Mouse (Mus musculus) adrenal gland, adult (tissue): ENCODE data around the gene Lrrc3c.
"Not testable (repeated sequence)": the region's sequence is repeated elsewhere in the genome, so short reads cannot be mapped to it uniquely, and the experiment has no call there.

Source experiments
- DNase-seq, 2 experiments: peaks; one replicate each; pipeline ENCODE4 v3.0.0; 2022 to 2023; ENCODE audit warnings: low spot score in 1 of 2; ENCODE audit not compliant: inconsistent age in 2 of 2

Gene Lrrc3c

GRCm38 (mm10) chr11:98586087-98586891 lies 11.8 kb upstream of the Lrrc3c start:
- peak in 1 of 2 experiments; percentile 79 for DNase-seq

- peak; percentile 98 to 99 for DNase-seq
Measured at GRCm38 (mm10) chr11:98586892-98587563, 11.1 kb upstream of the Lrrc3c start, which contains the start of gene Ormdl3. Ormdl3 (minus strand) TSS chr11:98587368.

DNA sequence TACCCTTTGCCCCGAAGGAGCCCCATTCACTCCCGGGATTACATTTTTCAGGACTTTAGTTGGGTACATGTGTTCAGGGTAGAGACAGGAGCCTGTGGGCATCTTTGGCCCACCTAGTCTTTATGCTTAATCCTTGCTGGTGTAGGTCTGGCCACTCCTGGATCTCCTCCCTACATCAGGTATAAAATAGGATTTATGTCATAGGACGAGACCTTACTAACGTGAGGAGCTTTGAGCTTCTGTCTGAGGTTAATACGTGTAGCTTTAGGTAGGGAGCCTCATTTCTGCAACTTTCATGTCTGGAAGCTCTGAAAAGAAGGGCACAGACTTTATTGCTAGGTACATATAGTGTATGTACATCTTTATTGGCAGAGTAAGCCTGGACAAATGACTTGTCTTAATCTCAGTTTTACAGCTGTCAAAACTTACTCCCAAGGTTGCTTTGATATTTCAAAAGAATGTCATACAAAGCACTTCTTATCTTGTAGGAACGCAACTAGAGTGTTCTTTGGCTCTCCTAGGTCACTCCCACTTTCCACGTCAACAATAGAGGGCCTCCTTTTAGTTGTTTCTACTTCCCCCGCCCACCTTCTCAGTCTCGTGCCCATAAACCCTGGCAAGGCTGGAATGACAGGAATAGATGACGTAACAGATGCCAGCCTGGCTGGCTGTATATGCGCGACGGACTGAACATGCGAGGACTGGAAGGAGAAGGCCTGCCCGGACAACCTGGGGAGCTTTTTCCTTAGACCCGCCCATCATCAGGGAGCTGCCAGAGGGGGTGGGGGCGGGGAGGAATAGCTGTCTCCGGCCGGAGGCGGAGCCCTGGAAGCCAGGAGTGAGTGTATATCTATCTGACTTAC lies 10.2 kb upstream of the Lrrc3c start:
- peak; percentile 88 to 97 for DNase-seq

DNA sequence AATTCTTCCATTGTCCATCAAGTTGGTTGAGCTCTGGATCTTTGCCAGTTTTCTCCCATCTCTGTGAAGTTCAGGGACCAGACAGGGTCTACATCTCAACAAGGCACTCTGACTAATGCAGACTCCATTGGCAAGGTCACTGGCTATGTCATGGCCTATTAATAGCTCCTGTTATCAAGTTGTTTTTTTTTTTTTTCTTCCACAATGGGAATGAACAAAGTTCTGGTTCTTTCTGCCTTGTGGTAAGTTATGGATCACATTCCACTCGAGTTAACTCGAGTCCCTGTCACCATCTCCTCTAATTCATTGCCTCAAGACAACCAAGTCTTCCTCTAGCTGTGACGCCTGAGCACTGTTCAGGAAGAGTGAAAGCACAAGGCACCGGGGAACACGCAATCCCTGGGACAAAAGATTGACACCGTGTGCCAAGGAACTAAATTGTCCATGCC lies 9.2 kb upstream of the Lrrc3c start:
- DNase-seq, result peak; percentile 68 to 90

DNA sequence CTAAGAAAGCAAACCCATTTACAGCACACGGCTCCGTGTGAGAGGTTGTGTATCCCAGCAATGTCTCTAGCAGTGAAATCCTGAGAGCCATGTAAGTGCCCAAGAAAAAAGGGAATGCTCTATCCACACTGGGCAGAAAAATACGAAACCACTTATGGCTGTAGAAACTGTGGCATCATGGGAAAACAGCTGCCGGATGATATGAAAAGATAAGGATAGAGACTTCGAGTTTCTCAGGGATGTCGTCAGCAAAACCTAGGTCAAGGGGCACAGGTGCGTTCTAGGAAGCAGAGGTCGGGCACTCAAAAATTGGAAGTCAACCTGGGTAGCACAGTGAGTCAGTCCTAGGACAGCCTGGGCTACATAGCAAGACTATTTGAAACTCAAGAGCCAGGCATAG lies 8.8 kb upstream of the Lrrc3c start:
- no peak for DNase-seq

DNA sequence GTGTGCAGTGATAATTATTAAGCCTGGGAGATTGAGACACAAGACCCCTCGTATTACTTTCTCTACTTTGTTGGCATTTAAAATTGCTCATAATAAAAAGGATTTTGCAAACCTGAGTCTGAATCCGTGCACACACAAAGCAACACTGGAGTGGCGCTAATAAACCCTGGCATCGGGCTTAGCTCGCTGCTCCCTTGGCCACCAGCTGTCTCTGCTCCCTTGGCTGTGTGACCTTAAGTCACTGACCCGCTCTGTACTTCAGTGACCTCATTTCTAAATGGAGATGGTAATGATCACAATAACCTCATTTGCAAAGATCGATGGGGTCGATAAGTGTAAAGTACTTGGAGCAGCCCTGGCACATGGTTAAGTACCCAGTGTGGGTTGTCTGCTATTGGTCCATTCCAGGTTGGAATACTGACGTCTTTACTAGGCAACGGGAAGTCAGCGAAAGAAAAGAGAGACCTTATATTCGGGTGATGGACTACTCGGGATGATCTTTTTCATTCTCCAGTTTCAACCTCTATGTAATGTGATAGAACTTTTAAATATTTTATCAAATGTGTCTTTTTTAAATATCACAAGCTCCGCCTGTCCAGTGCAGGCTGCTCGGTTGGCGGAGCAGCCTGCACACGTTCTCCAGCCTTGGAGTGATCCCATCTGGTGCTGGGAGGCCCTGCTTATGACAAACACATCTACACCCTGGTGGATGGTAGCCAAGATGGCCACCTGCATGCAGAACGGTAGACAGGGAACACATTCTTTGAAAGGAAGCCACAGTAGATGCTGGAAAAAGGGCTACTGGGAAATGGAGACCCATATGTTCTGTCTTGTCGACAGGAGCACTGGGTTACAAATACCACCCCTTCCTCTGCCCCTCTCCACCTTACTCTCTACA lies 7.3 kb upstream of the Lrrc3c start:
- no peak for DNase-seq

GRCm38 (mm10) chr11:98595021-98595420 lies 3.1 kb upstream of the Lrrc3c start:
- no peak for DNase-seq

- DNase-seq, result no peak
Measured at GRCm38 (mm10) chr11:98595473-98595872, 2.6 kb upstream of the Lrrc3c start.

- DNase-seq, result no peak
Measured at GRCm38 (mm10) chr11:98595955-98596354, 2.1 kb upstream of the Lrrc3c start.

DNA sequence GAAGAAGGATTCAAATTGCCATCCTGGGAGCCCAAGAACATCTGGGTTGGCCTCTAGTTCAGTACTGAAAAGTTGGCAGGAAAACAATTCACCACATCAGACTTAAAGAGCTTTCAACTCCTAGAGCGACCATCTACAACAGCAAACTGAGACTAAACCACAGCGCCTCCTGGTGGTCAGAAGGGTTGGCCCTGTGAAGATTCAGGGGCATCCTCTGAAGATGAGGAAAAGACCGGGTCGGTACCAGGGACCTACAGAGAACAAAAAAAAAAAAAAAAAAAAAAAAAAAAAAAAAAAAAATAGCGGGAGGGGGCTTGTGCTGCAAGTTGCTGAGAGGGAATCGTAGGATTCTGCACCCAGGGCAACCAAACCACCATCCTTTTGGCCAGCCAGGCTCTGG lies 728 bp upstream of the Lrrc3c start:
- peak; percentile 59 to 86 for DNase-seq

DNA sequence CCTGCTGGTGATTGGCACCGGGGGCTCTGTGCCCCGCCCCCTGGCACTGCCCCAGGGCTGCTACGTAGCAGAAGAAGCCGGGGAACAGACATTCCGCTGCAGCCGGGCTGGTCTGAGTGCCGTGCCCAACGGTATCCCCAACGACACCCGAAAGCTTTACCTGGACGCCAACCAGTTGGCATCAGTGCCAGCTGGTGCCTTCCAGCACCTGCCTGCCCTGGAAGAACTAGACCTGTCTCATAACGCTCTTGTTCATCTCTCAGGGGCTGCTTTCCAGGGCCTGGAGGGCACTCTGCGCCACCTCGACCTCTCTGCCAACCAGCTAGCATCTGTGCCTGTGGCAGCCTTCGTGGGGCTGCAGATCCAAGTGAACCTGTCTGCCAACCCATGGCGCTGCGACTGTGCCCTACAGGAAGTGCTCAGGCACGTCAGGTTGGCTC lies 780 bp downstream of the Lrrc3c start:
- DNase-seq, result peak in 1 of 2 experiments; percentile 22

- peak in 1 of 2 experiments; percentile 24 for DNase-seq
Measured at GRCm38 (mm10) chr11:98599291-98599690, 1.2 kb downstream of the Lrrc3c start.

DNA sequence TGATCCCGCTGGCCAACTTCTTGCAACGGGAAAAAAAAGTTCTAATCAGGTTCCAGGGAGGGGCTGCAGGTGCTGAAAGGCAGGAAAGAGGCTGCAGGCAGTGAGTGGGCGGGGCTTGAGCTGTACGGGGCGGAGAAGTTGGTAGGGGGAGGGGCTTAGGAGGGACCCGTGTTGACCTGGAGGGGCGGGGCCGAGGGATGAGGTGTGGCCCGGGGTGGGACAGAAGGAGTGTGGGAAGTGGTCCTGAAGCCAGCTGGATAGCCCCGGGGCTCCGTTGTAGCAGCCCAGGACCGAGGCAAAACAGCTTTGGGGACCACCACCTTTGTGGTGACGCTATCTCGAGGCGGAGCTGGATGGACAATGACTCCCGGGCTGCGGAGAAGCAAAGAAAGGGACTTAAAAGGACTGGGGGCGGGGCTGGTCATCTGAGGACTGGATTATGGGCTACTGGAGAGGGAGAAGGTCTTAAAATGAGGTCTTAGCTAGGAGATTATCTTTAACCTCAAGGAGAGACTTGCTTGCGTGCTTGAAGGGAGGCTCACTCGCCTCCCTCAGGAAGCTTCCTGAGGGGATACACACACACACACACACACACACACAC lies 4.1 kb downstream of the Lrrc3c start:
- DNase-seq, result peak in 1 of 2 experiments; percentile 15

GRCm38 (mm10) chr11:98603953-98604352 lies 5.9 kb downstream of the Lrrc3c start:
- DNase-seq, result peak in 1 of 2 experiments; percentile 11

GRCm38 (mm10) chr11:98604911-98605310 lies 6.8 kb downstream of the Lrrc3c start:
- not testable (repeated sequence) for DNase-seq

GRCm38 (mm10) chr11:98606763-98607162 lies 8.7 kb downstream of the Lrrc3c start:
- DNase-seq, result peak; percentile 18 to 78

DNA sequence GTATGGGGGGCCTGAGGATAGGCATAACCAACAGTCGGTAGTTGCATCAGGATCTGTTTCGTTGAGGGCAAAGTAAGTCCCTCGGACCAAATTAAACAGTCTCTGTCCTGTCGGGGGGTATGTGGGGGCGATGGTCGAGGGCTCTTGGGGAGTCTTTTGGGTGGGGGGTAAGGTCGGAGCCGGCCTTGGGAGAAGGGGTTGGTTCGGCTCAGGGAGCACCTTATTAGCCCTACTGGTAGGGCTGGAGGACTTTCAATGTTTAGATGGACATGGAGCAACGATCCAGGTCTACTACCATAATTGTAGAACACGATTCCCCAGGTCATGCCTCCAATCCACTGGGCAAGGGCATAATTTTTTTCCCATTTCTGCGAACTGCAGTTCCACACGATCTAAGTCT lies 22.7 kb downstream of the Lrrc3c start:
- no peak for DNase-seq

DNA sequence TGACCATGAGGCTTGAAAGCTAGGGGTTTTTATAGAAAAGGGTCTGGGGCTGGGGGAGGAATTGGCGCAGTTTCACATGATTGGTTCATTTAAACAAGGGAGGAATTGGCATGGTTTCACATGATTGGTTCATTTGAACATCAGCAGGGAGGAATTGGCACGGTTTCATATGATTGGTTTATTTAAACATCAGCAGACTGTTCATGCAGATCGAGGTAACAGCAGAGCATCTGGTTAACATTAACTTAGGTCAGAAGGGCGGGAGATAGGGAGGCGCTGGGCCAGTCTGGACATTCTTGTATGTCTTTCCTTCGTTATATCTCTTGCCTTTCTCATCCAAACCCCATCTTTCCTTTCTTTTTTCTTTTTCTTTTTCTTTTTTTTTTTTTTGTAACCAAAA lies 25.9 kb downstream of the Lrrc3c start:
- not testable (repeated sequence) for DNase-seq

DNA sequence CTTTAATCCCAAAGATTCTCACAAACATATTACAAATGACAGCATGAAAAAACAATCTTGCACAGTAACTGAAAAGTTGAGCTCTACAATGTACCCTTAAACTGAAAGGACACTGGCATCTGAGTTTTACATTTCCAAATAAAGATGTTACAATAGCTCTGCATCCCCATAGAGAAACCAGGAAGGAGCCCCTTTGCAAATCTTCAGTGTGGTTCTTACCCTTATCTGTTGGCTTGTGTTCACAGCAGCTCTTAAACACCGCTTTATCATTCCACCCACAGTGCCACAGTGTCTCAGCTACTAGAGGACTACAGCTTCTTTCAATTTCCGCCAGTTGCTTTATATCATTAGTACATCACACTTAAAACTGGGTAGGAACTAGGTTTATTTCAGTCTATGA lies 26.3 kb downstream of the Lrrc3c start:
- not testable (repeated sequence) for DNase-seq
